Mouse (Mus musculus) thymus, adult 18-20 months (tissue): ENCODE results near the gene Fgf11.
A peak's percentile ranks its signal among the peaks of the same experiment; 100 is the strongest.

ENCODE experiments used
- DNase-seq, 2 experiments: peaks; one replicate each; pipeline ENCODE4 v3.0.0; 2022; ENCODE audit warnings: mixed read lengths in 2 of 2

Gene Fgf11

DNA sequence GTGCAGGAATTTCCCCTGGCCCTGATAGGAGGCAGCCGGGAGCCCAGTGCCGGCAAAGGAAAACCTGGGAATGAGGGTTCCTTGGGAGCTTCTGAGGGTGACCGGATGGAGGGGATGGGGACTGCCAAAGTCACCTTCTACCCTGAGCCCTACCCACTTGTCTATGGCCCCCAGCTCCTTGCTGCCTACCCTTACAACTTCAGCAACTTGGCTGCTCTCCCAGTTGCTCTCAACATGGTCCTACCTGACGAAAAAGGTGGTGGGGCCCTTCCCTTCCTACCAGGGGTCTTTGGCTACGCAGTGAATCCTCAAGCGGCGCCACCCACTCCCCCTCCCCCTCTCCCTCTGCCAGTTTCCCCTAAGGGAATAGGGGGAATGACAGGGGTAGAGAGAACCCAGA, 22.7 kb downstream of the Fgf11 start:
- DNase-seq = no peak

DNA sequence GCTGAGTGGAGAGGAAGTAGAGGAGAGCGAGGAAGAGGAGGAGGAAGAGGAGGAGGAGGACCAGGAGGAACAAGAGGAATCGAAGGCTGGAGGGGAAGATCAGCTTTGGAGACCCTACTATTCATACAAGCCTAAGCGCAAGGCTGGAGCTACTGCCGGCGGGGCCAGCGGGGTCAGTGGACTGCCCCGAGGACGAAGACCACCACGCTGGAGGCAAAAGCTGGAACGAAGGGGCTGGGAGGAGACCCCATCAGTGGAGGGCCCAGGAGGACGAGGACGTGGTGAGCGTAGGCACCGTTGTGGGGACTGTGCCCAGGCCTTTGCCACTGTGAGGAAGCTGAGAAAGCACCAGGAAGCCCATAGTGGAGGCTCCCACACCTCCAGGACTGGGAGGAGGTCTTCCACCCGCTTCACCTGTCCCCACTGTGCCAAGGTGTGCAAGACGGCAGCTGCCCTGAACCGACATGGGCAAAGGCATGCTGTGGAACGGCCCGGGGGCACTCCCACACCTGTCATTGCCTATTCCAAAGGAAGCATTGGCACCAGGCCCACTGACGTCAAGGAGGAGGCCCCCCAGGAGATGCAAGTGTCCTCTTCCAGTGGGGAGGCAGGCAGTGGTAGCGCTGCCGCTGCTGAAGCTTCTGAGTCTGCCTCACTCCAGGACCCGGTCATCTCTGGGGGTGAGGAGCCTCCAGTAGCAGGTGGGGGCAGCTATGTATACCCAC, 23.2 kb downstream of the Fgf11 start:
- DNase-seq = no peak

DNA sequence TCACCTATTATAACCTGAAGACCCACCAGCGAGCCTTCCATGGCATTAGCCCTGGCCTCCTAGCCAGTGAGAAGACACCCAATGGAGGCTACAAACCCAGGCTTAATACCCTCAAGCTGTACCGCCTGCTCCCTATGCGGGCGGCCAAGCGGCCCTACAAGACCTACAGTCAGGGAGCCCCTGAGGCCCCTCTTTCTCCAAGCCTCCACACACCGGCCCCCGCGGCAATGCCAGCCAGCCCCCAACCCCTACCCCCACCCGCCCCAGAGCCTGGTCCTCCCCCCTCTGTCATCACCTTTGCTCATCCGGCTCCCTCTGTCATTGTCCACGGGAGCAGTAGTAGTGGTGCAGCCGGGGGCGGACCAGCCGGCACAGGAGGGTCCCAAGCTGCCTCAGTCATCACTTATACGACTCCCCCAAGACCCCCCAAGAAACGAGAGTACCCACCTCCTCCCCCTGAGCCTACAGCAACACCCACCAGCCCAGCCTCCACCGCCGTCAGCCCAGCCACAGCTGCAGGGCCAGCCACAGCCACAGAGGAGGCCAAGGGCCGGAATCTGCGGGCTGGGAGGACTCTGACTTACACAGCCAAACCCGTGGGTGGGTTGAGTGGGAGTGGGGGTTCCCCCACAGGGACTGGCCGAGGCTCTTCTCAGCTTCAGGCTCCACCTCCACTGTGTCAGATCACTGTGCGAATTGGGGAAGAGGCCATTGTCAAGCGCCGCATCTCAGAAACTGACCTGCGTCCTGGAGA, 24.0 kb downstream of the Fgf11 start:
- DNase-seq = no peak

DNA sequence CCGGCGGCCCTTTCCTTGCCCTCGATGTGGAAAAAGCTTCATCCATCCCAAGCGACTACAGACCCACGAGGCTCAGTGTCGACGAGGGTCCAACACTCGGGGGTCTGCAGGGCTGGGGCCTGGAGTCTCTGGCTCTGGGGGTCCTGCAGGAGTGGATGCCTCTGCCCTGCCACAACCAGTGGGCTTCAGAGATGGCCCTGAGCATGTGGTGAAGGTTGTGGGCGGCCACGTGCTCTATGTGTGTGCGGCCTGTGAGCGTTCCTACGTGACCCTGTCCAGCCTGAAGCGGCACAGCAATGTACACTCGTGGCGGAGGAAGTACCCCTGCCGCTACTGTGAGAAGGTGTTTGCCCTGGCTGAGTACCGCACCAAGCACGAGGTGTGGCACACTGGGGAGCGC, 25.2 kb downstream of the Fgf11 start:
- no peak for DNase-seq

DNA sequence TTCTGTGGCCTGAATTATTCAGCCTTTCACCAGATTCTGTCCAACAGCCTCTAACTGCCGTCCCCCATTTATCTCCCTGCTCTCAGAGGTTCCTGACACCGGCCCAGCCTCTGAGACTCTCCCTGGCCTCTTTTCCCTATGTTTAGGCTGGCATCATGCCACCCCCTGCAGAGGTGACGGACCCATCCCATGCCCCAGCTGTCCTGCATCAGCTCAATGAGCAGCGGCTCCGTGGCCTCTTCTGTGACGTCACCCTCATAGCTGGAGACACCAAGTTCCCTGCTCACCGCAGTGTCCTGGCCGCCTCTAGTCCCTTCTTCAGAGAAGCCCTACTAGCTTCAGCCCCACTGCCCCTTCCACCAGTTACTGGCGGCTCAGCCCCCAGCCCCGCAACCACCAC, 25.9 kb downstream of the Fgf11 start:
- no peak for DNase-seq

DNA sequence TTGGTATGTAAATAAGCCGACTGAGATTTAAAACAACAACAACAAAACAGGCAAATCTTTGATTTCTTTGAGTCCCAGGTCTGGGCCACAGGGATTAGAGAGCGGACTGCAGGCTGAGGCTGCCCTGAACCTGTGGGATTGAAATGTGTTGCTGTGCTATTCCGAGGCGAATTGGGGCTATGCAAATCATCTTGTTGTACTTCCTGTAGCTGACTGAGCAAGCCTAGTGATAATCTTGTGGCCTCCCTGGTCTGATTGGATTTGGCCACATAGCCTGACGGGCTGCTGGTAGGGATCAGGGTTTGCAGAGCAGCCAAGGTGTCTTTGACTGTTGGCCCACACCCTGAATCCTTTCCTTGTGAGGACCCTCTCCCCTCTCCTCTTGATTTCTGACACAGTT, 26.7 kb downstream of the Fgf11 start:
- no peak for DNase-seq

DNA sequence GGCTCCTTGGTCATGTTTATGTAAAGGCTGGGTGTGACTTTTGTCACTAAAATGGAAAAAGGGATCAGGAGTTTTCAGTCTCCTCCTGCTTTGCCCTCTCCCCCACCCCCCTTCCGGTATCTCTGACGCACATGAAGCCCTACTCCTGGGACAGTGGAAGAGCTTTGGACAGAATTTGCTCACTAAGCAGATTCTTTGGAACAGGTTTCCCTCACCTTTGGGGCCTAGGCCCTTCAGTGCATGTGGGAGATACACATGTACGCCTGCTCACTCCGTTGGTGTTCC, 34.1 kb downstream of the Fgf11 start:
- no peak for DNase-seq

DNA sequence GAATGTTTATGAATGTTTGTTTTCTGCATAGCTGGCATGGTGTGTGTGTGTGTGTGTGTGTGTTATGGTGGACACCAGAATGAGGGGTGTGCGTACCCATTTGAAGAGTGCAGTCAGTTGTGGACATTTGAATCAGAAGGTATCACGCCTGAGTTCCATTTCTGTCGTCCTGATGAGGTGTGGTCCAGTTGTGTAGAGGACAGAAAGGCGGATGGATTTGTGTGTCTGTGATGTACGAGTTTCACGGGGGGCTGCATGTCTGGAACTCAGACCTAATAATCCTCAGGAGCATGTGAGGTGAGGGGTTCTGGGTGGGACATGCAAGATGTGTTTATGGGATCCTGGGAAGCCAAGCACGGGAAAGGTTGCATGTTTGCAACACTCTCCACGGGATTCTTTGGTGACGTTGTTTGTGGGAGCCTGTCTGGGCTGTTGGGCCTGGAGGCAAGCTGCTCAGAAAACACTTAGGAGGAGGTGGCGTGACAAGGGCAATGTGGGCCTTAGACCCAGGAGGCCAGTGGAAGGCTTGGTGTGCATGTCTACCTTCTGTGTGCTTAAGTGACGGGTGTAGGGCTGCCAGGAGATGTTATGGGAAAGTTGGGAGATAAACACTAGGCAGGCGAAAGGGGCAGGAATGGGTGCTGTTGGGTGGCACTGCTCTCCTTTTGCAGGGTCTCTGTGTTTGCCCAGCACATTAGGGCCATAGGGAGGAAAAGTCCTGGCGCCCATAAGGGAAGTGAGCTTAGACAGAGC, 34.6 kb downstream of the Fgf11 start:
- no peak for DNase-seq

DNA sequence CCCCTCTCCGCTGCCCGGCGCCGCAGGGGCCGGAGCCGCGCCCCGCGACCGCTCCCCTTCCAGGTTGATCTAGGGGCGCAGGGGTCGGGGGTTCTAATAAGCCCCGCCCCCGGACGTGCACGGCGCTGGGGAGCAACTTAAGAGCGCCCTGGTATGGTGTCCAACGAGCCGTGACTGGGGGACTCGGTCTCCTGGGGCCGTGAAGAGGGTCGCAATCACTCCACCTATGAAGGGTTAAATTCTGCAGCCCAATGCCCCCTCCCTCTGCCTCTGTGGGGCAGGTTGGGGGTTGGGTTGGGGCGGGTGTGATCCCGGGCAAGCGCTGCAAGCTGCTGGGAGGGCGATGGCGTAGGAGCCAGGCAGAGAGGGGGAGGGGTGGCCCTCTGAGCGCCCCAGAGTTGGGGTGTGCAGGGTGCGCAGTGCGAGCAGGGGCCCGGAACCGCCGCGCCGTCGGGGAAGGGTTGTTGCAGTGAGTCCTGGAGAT, 35.5 kb downstream of the Fgf11 start:
- peak; percentile 78 to 83 for DNase-seq

DNA sequence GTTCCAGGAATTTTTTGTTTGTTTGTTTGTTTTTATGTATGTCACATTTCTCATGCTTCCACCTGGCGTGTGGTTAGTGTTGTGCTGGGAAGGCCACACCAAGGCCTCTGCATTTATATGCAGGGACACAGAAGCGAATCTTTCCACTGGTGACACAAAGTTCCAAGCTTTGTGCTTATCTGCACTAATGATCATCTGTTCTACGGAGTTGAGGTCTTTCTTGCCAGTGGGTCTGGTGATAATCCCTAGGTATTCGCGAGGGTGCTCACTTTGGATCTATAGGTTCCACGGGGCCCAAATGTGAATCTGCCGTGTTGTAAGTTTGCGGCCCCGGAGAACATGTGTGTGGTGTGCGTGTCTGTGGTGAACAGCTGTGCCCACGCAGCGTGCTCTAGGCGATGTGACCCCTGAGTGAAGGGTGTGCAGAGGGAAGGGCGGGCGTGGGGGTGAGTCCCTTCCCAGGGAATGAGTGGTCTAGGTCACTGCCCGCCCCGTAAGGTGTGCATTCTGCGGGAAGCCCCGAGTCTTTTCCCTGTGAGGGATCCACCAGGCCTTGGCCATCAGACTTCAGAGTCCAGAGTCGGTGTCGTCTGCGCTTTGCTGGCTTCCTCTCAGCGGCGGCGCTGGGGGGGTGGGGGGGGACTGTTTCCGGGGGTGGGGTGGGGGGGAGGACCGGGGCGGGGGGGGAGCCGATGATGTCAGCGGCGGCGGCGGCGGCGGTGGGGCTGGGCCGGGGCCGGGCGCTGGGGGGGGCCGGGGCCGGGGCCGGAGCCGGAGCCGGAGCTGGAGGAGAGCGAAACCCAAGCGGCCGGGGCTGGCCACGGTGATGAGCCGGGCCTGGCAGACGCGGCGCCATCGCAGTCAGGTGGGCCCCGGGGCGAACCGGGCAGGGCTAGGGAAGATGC, 36.2 kb downstream of the Fgf11 start, which contains the start of gene Zbtb4:
Gene Zbtb4, plus strand, starts transcription at position 692 of the 905 bp plus-strand sequence.
- peak; percentile 30 to 47 for DNase-seq

DNA sequence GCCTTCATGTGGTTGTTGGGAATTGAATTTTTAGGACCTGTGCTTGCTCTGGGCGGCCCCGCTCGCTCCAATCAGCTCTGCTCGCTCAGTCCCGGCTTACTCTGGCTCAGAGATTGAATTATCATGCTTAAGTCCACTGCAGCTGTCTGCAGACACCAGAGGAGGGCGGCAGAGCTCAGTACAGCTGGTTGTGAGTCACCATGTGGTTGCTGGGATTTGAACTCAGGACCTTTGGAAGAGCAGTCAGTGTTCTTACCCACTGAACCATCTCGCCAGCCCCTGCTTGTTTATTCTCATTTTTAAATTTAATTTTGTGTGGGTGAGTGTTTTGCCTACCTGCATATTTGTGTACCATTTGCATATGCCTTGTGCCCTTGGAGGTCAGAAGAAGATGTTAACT, 38.1 kb downstream of the Fgf11 start:
- DNase-seq = no peak

DNA sequence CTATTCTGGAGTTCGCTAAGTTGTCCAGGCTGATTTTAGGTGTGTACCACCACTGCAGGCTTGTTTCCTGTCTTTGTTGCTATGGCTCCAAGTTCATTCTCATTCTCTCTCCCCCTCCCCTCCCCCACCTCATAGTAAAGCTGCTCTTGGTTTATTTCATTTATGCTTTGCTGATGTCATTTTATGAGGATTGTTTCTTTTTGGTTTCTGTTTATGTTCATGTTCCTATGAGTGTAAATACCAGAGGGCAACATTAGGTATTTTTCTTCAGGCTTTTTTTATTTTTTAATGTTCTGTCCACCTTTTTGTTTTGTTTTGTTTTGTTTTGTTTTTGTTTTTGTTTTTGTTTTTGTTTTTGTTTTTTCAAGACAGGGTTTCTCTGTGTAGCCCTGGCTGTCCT, 39.8 kb downstream of the Fgf11 start, which contains the start of gene Slc35g3:
Gene Slc35g3, minus strand, starts transcription at position 101 of the 400 bp plus-strand sequence.
- DNase-seq = no peak

DNA sequence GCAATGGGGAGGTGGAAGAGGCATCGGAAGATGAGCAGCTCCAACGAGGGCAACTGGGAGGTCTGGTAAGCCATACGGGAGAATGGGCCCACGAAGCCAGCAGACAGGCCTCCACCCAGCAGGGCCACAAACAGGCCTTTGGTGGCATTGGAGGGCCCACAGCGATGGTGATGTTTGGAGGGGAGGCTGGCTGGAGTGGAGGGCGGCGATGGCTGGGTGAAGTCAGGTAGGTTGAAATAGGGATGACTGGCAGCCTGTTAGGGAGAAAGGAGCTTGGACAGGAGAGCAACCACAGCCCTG, 40.8 kb downstream of the Fgf11 start:
- DNase-seq = no peak

DNA sequence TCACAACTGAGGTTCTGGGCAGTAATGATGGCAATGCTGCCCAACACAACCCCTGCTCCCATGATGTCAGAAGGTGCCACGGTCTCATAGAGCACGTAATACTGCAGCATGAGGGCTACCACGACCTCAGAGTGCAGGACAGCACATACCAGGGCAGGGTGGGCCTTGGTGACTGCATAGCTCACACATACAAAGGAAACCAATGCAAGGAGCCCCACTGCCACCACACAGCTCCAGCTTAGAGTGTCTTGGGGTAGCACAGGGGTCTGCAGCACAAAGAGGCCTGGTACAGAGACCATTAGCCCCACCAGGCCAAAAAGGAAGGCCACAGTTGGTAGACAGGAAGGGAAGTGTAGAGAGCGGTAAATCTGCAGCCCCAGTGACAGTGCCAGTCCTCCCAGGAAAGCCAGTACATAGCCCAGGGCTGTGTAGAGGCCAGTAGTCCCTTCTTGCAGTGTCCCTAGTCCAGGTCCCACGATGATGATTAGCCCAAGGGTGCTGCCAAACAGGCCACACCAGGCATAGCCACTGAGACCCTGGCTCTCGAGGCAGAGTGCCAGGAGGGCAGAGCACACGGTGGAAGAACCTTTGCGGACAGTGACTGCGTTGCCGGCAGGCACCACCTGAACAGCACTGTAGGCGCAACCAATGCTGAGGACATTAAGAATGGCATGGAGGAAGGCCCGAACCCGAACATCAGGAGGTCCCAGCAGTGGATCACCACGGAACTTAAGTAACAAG, 41.3 kb downstream of the Fgf11 start:
- no peak for DNase-seq

DNA sequence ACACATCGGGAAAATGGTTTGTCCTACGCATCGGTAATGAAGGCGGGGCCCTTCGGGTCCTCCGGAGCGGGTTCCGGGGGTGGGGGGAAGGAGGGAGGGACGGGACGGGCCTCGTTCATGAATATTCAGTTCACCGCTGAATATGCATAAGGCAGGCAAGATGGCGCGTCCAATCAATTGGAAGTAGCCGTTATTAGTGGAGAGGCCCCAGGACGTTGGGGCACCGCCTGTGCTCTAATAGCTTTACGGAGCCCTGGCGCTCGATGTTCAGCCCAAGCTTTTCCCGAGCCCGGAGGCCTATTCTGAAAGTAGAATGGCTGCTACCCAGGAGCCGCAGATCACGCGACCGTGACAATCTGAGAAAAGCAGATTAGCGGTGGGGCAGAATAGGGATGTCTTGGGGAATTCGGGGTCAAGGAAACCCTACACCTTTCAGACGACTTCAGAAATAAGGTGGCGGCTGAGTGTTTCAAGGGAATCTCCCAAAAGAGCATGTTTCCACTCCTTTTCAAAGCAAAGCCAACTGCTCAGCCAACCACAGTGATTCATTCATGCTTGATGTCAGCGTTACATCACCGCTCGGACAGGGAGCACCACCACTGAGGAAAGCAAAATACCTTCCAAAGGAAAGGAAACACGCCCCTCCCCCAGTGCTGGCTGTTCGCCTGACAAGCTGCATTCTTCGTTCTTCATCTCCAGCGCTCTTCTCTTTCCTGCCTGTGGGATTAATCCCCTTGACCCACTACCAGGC, 42.5 kb downstream of the Fgf11 start:
- DNase-seq = peak; percentile 68 to 84

DNA sequence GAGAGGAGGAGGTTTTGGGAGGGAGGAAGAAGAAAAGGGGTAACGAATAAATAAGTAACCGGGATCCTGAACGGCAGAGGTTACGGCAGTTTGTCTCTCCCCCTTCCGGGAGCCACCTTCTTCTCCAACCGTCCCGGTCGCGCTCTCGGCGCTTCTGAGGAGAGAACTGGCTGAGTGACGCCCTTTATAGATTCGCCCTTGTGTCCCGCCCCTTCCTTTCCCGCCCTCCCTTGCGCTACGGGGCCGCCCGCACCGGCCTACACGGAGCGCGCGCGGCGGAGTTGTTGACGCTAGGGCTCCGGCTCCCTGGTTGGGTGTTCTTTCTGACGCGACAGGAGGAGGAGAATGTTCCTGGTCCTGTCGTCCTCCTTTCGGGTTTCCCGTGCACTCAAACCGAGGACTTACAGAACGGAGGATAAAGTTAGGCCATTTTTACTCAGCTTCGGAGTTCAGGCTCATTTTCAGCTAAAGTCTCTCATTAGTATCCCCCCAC, 43.1 kb downstream of the Fgf11 start, which contains the start of gene Polr2a:
Gene Polr2a, minus strand, starts transcription at position 160 of the 493 bp plus-strand sequence.
- peak; percentile 95 for DNase-seq

DNA sequence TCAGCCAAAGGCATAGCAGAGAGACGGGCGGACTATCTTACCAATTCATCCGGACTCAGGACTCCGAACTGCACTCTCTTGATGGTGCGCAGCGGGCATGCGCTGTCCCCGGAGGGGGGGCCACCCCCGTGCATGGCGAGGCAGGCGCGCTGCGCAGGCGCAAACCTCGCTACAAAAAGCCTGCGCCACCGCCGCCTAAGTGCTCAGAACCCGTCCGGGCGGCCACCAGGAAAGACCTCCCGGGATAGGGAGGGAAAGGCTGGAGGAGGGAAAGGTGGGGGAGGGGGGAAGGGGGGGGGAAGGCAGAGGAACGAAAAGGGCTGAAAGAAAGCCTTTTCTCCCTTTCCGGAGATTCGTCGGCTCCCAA, 43.6 kb downstream of the Fgf11 start:
- peak; percentile 90 to 91 for DNase-seq

DNA sequence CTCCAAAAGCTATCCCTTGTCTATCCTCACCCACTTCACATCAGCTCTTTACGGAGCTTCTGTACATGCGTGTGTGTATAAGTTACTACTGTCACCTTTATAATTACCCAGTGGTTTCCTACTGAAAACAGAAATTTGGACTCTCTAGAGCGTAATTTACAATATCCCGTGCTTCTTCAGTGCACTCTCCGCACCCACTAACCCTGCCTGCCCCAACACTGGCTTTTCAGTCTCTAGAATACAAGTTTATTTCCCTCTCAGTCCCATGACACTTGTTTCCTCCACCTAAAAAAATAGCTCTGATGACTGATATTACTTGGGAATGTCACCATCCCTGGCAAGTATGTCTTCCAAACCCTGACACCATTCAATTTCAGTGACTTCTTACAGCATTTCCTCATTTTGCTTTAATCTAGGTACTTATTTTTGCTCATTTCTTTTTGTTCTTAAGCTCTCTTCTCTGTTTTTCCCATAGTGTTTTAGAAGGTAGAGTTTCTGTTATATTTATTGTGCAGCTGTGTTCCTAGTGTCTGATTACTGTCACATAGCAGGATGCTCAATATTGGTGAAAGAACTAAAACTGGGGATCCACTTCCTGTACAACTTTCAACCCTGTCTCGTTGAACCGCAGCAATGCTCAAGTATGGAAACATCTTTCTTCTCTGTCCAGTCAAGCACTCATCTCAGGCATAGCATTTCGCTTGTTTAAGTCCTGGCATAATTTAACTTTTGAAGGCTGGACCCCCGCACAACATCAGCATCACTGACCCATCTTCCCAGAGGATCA, 44.2 kb downstream of the Fgf11 start:
- DNase-seq = no peak

DNA sequence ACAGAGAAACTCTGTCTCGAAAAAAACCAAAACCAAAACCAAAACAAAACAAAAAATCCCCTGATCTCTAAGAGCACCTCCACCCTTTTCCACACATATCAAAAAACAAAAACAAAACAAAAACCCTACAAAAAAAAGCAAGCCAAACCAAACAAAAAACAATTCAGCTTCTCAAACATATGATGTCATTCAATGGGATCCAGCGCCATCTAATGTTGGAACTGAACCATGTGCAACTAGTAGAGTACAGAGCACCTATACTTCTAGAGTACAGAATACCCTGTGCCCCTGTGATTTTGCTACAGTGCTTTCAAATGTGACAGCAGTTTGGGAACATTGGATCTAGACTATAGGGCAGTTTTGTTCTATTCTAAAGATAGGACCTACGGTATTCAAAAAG, 47.0 kb downstream of the Fgf11 start:
- no peak for DNase-seq

DNA sequence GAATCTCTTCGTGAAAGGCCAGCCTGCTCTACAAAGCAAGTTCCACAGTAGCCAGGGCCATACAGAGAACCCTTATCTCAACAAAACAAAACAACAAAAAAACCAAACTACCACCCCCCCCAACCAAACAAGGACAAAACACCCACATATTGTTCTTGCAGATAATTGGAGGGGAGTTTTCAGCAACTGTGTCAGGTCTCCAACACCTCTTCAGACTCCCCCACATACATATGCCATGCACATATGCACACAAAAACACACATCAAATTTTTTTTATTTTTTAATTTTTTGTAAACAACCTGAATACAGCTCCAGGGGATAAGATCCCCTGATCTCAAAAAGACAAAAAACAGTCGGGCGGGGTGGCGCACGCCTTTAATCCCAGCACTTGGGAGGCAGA, 47.4 kb downstream of the Fgf11 start:
- DNase-seq = no peak
